Mouse (Mus musculus) bone marrow, adult 2 months (tissue): ENCODE results near the gene Iqcf4.

Source experiments
- CTCF ChIP-seq: fragments of 200-500 bp; IDR thresholded peaks from 2 replicates; pipeline ENCODE4 v1.5.1; 2011; ENCODE audit warnings: low read length, control low read depth; ENCODE audit not compliant: control insufficient read depth, insufficient read depth
- POLR2A ChIP-seq: fragments of 200-500 bp; IDR thresholded peaks from 2 replicates; pipeline ENCODE4 v1.6.1; 2011; ENCODE audit warnings: low read depth, mild to moderate bottlenecking, control low read depth, low read length, borderline replicate concordance; ENCODE audit not compliant: control insufficient read depth

DNA sequence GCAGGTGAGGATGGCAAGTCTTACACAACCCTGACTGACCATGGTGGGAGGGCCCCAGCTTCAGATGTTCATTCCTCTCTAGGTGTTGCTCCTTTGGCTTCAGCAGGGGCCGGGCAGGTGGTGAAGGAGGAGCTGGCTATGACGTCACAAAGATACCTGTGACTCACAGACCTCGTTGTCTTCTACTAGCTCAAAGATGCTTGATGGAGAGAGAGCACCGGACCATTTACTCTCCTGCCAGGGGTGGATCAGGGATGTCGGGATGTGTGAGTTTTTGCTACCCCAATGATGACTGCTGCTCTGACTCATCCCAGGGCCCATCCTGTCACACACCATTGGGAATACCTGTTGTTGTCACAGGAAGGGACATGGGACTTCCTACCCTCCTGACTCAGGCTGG, 9.3 kb downstream of the Iqcf4 start, which contains the start of gene Iqcf3:
- TF ChIP-seq CTCF (no peak), POLR2A (no peak)
